In the genomic region with DNA sequence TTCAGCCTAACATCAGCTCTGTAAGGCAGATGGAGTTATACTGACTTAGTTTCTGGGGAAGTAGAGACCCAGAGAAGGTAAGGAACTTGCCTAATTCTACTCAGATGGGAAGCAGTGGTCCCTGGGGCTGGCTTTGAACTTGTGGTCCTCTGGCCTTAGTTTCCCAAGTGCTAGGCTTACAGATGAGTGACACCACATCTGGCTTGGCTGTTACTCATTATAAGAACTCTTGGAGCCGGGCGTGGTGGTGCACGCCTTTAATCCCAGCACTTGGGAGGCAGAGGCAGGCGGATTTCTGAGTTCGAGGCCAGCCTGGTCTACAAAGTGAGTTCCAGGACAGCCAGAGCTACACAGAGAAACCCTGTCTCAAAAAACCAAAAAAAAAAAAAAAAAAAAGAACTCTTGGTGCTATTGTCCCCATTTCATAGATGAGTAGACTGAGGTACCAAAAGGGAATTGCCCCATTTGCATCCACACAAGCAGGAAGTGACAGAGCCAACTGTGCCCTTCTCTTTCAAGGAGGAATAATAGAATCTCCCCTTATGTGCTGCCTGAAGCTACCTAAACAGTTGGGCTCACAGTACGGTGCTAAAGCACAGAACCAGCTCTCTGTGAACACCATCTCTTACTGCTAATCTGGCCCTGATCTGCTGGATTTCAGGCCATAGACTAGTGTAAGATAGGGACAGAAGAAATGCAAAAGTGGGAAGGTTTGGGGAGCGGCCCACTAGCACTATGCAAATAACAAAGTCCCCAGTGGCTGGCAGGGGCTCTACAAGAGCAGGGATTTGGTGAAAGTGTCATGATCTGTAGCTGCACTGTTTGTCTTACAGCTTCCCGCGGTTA, we compare ENCODE assay signal across 10 mouse cellular contexts. TPM values are rescaled to one million over a fixed set of nuclear protein-coding genes. Genes with fewer than 3 reads are reported as not detected.
DNase-seq lines count a peak whose midpoint lies in the region; ATAC-seq and TF ChIP-seq lines count a peak whose summit lies in the region.
"Had no signal": no experiment of that assay in that cellular context is flagged by ENCODE, and none has a peak within 500 bp of the region (broad histone marks: within the 10 kb centered on the region; RNA-seq: fewer than 3 reads in every experiment).

No protein-coding gene starts in this region.

- no peak for TF ChIP-seq POLR2A in liver, adult 2 months (IDR thresholded peaks at IDR 0.05; ENCODE audit: extremely low read depth, insufficient read depth, low read length)

- peak overlapping the region; percentile 37; the same call in 1 of the 2 replicates for H3K4me2 ChIP-seq in heart, embryonic 15.5 days
- H3K4me2 ChIP-seq in neural tube, embryonic 12.5 days (replicated peaks) = peak overlapping the region; percentile 33; the same call in 1 of the 2 replicates

- DNase-seq in heart, postnatal 10 days = no peak
- no peak for DNase-seq in neural tube, embryonic 10.5 days (ENCODE audit: extremely low spot score, low spot score)
- DNase-seq in liver, adult 2 months (ENCODE audit: extremely low read depth, low read depth, low spot score) = peak; percentile 88
- DNase-seq in testis, postnatal 10 days (ENCODE audit: low spot score) = no peak
- DNase-seq in urinary bladder, postnatal 14 days (ENCODE audit: low spot score) = no peak
- DNase-seq: heart, adult 18-20 months had no signal

- TF ChIP-seq CTCF in liver, adult 2 months (IDR thresholded peaks at IDR 0.05; ENCODE audit: low read depth, low read length) = no peak

- no peaks in the 10 kb centered on the region for H3K36me3 ChIP-seq in heart, embryonic 15.5 days
- no peaks in the 10 kb centered on the region for H3K36me3 ChIP-seq in neural tube, embryonic 12.5 days
- peaks cover 12% of the 10 kb centered on the region for H3K36me3 ChIP-seq in liver, adult 2 months (ENCODE audit: control insufficient read depth, insufficient read depth, low read length)

- H3K9me3 ChIP-seq in heart, embryonic 15.5 days (replicated peaks) = no peaks in the 10 kb centered on the region
- no peaks in the 10 kb centered on the region for H3K9me3 ChIP-seq in neural tube, embryonic 12.5 days

- H3K27ac ChIP-seq in heart, embryonic 15.5 days = no peak overlapping the region
- H3K27ac ChIP-seq in neural tube, embryonic 12.5 days = no peak overlapping the region
- peak overlapping the region; percentile 99 for H3K27ac ChIP-seq in liver, adult 2 months (replicated peaks; ENCODE audit: insufficient read depth, low read depth, low read length)

- peaks cover 17% of the 10 kb centered on the region for H3K79me2 ChIP-seq in liver, adult 2 months (ENCODE audit: control insufficient read depth, insufficient read depth, low read length)

- 67% methylated on average over 9 of the region's 9 CpGs for WGBS in heart, embryonic 15.5 days
- WGBS in neural tube, embryonic 12.5 days = 71% methylated on average over 9 of the region's 9 CpGs
- 15% methylated on average over 9 of the region's 9 CpGs for WGBS in liver, adult 2 months

- H3K4me1 ChIP-seq in heart, embryonic 15.5 days (replicated peaks) = peaks cover 10% of the 10 kb centered on the region
- peaks cover 5% of the 10 kb centered on the region for H3K4me1 ChIP-seq in neural tube, embryonic 12.5 days
- peaks cover 19% of the 10 kb centered on the region for H3K4me1 ChIP-seq in liver, adult 2 months (ENCODE audit: control insufficient read depth, insufficient read depth, low read length)

- no peaks in the 10 kb centered on the region for H3K27me3 ChIP-seq in heart, embryonic 15.5 days
- no peaks in the 10 kb centered on the region for H3K27me3 ChIP-seq in neural tube, embryonic 12.5 days (replicated peaks)
- H3K27me3 ChIP-seq in liver, adult 2 months (ENCODE audit: control insufficient read depth, insufficient read depth, low read length) = no peaks in the 10 kb centered on the region

- H3K4me3 ChIP-seq in heart, embryonic 15.5 days = no peak overlapping the region
- no peak overlapping the region for H3K4me3 ChIP-seq in neural tube, embryonic 12.5 days
- H3K4me3 ChIP-seq in liver, adult 2 months (ENCODE audit: insufficient read depth, low read depth, low read length) = peak overlapping the region; percentile 75

- 0 out of 2 replicates have a peak overlapping the region, but pooled peaks have one; percentile 1 for H3K9ac ChIP-seq in heart, embryonic 15.5 days
- no peak overlapping the region for H3K9ac ChIP-seq in neural tube, embryonic 12.5 days
- H3K9ac ChIP-seq in liver, adult 2 months (ENCODE audit: low read depth, low read length) = peak overlapping the region; percentile 85

- intact Hi-C loops in heart, postnatal 10 days (cut with DNase I) = no loop called here

- no peak for ATAC-seq in heart, embryonic 15.5 days (replicated peaks; ENCODE audit: insufficient number of reproducible peaks, insufficient read depth, low FRiP score, low read depth)
- no peak for ATAC-seq in neural tube, embryonic 12.5 days (ENCODE audit: low FRiP score, low read depth)
- ATAC-seq in megakaryocyte progenitor cell, adult 5-6 weeks (replicated peaks; ENCODE audit: poor library complexity) = no peak

RNA-seq across cellular contexts. Expression of gene Abcc6, which starts 0.6 kb away (rescaled TPM):
- polyA plus RNA-seq in heart, embryonic 15.5 days (2015; fragmentation: Nextera tagmentation; extraction: Ambion mirVana) = 0.16 TPM in 1 of 2 replicates, not detected in the other
- not detected for total RNA-seq in heart, postnatal 10 days (2021)
- polyA plus RNA-seq in neural tube, embryonic 12.5 days (2016; fragmentation: Nextera tagmentation; extraction: Ambion mirVana) = 0.22 and 0.71 TPM in 2 replicates
- total RNA-seq in liver, adult 2 months (2014; rRNA removed) = 86.3 and 116 TPM in 2 replicates
- polyA plus RNA-seq in liver, adult 2 months (2012; rRNA removed) = 120 and 192 TPM in 2 replicates
- total RNA-seq in megakaryocyte progenitor cell, adult 5-6 weeks (2015) = not detected in 2 replicates
- not detected in 2 replicates for total RNA-seq in megakaryocyte progenitor cell, adult 5-6 weeks (2017)
- total RNA-seq: heart, adult 18-20 months; neutrophil, adult 5-6 weeks had no signal

RNA-seq across cellular contexts. Expression of gene Nomo1, which starts 4.0 kb away (rescaled TPM):
- 30.8 and 37.9 TPM in 2 replicates for polyA plus RNA-seq in heart, embryonic 15.5 days (2015; fragmentation: Nextera tagmentation; extraction: Ambion mirVana)
- 10 to 100 TPM; 67.2 to 68.2 TPM for total RNA-seq in heart, postnatal 10 days (2021)
- 33.3 and 36.4 TPM in 2 replicates for polyA plus RNA-seq in neural tube, embryonic 12.5 days (2016; fragmentation: Nextera tagmentation; extraction: Ambion mirVana)
- 15.3 and 21.7 TPM in 2 replicates for total RNA-seq in liver, adult 2 months (2014; rRNA removed)
- polyA plus RNA-seq in liver, adult 2 months (2012; rRNA removed) = 16.9 and 19.7 TPM in 2 replicates
- 38.6 and 39.3 TPM in 2 replicates for total RNA-seq in megakaryocyte progenitor cell, adult 5-6 weeks (2015)
- 53.2 and 57.4 TPM in 2 replicates for total RNA-seq in megakaryocyte progenitor cell, adult 5-6 weeks (2017)

Comparison
In these comparisons a context has a peak if more than half of its experiments do, and no peak if none do; other contexts are left out.
1. RNA of gene Abcc6, which starts 0.6 kb away (total RNA-seq): 86.3 to 116 TPM in liver, adult 2 months; not detected in heart, postnatal 10 days and not detected in megakaryocyte progenitor cell, adult 5-6 weeks; every median in the first group is over 10 times any median in the second.